Mouse (Mus musculus) MEL (cell line): ENCODE data around the gene Nmb. TPM values are rescaled to one million over a fixed set of nuclear protein-coding genes. Genes with fewer than 3 reads are reported as not detected.

ENCODE experiments used
- DNase-seq: peaks from one replicate; pipeline ENCODE4 v3.0.0; 2011; ENCODE audit warnings: low read depth, low spot score
- H3K27ac ChIP-seq: 2 replicates; pipeline ENCODE4 v1.5.1; 2012; ENCODE audit warnings: low read depth, mild to moderate bottlenecking, control low read depth, low read length, moderate library complexity; ENCODE audit not compliant: control insufficient read depth
- H3K27me3 ChIP-seq, 2 experiments: fragments of 150-350 bp in 1 of 2; sonication (generic) in 1 of 2; 2 replicates each; pipeline ENCODE4 v1.6.1; 2012; ENCODE audit warnings: low read length in 2 of 2, mild to moderate bottlenecking in 2 of 2, improper control_type of control experiment in 1 of 2, moderate library complexity in 1 of 2; ENCODE audit not compliant: insufficient read depth in 2 of 2, control insufficient read depth in 1 of 2
- H3K36me3 ChIP-seq, 2 experiments: 2 replicates each; pipeline ENCODE4 v1.6.1; 2012 to 2014; ENCODE audit warnings: low read length in 2 of 2, improper control_type of control experiment in 1 of 2, inconsistent platforms in 1 of 2, mild to moderate bottlenecking in 1 of 2; ENCODE audit not compliant: insufficient read depth in 2 of 2, control insufficient read depth in 1 of 2
- H3K4me1 ChIP-seq, 2 experiments: fragments of 150-350 bp in 1 of 2; sonication (generic) in 1 of 2; 2 replicates each; pipeline ENCODE4 v1.6.1; 2012; ENCODE audit warnings: low read length in 2 of 2, improper control_type of control experiment in 1 of 2, mild to moderate bottlenecking in 1 of 2; ENCODE audit not compliant: insufficient read depth in 2 of 2, control insufficient read depth in 1 of 2
- H3K4me3 ChIP-seq, 2 experiments: fragments of 150-350 bp in 1 of 2; sonication (generic) in 1 of 2; 2 replicates each; pipeline ENCODE4 v1.5.1; 2012; ENCODE audit warnings: low read depth in 2 of 2, low read length in 2 of 2, mild to moderate bottlenecking in 2 of 2, moderate library complexity in 2 of 2, control low read depth in 1 of 2, improper control_type of control experiment in 1 of 2; ENCODE audit not compliant: control insufficient read depth in 1 of 2, insufficient read depth in 1 of 2
- H3K79me2 ChIP-seq: 2 replicates; pipeline ENCODE4 v1.6.1; 2012; ENCODE audit warnings: mild to moderate bottlenecking, low read length, moderate library complexity; ENCODE audit not compliant: control insufficient read depth, poor library complexity, insufficient read depth
- H3K9ac ChIP-seq: 2 replicates; pipeline ENCODE4 v1.6.1; 2012; ENCODE audit warnings: low read depth, mild to moderate bottlenecking, control low read depth, low read length, moderate library complexity; ENCODE audit not compliant: control insufficient read depth, poor library complexity, severe bottlenecking
- H3K9me3 ChIP-seq: fragments of 150-350 bp; sonication (generic); replicated peaks from 2 replicates; pipeline ENCODE4 v1.6.1; 2012; ENCODE audit warnings: mild to moderate bottlenecking, low read length, improper control_type of control experiment, moderate library complexity; ENCODE audit not compliant: insufficient read depth
- E2F4 ChIP-seq: IDR thresholded peaks from 2 replicates; pipeline ENCODE4 v1.6.1; 2011; ENCODE audit warnings: low read depth, low read length, improper control_type of control experiment, borderline replicate concordance
- ELF1 ChIP-seq: IDR thresholded peaks from 2 replicates; pipeline ENCODE4 v1.6.1; 2014; ENCODE audit warnings: low read depth, mild to moderate bottlenecking, inconsistent platforms, low read length, improper control_type of control experiment, moderate library complexity
- GATA1 ChIP-seq: IDR thresholded peaks from 2 replicates; pipeline ENCODE4 v1.6.1; 2011; ENCODE audit warnings: low read depth, low read length, improper control_type of control experiment
- HCFC1 ChIP-seq: IDR thresholded peaks from 2 replicates; pipeline ENCODE4 v1.6.1; 2012; ENCODE audit warnings: low read depth, mild to moderate bottlenecking, inconsistent platforms, low read length, improper control_type of control experiment, moderate library complexity
- JUND ChIP-seq: IDR thresholded peaks from 2 replicates; pipeline ENCODE4 v1.6.1; 2011; ENCODE audit warnings: low read depth, mild to moderate bottlenecking, improper control_type of control experiment, low read length
- KAT2A ChIP-seq: conservative IDR thresholded peaks from 2 replicates; pipeline ENCODE4 v1.6.1; 2012; ENCODE audit warnings: low read depth, low read length, improper control_type of control experiment, inconsistent platforms
- MYC ChIP-seq: IDR thresholded peaks from 2 replicates; pipeline ENCODE4 v1.6.1; 2011; ENCODE audit warnings: low read depth, mild to moderate bottlenecking, low read length, improper control_type of control experiment, moderate library complexity
- RCOR1 ChIP-seq: IDR thresholded peaks from 2 replicates; pipeline ENCODE4 v1.6.1; 2012; ENCODE audit warnings: low read depth, mild to moderate bottlenecking, inconsistent platforms, low read length, improper control_type of control experiment
- SMC3 ChIP-seq: IDR thresholded peaks from 2 replicates; pipeline ENCODE4 v1.6.1; 2011; ENCODE audit warnings: low read depth, low read length, improper control_type of control experiment
- USF2 ChIP-seq, 2 experiments: IDR thresholded peaks; 2 replicates each; pipeline ENCODE4 v1.6.1; 2011 to 2012; ENCODE audit warnings: improper control_type of control experiment in 2 of 2, low read length in 2 of 2, borderline replicate concordance in 1 of 2, inconsistent platforms in 1 of 2, low read depth in 1 of 2, mild to moderate bottlenecking in 1 of 2; ENCODE audit not compliant: insufficient read depth in 1 of 2
- ZC3H11A ChIP-seq: IDR thresholded peaks from 2 replicates; pipeline ENCODE4 v1.6.1; 2012; ENCODE audit warnings: low read depth, mild to moderate bottlenecking, inconsistent platforms, low read length, improper control_type of control experiment
- ZKSCAN1 ChIP-seq: IDR thresholded peaks from 2 replicates; pipeline ENCODE4 v1.6.1; 2012; ENCODE audit warnings: low read depth, mild to moderate bottlenecking, inconsistent platforms, low read length, improper control_type of control experiment, moderate library complexity
- polyA plus RNA-seq, 2 experiments: library from polyadenylated mRNA; stranded (reverse) in 1 of 2; unstranded in 1 of 2; fragments of >175 nt in 1 of 2; fragments of >200 nt in 1 of 2; gene quantifications; 2 replicates each; pipeline versions ENCODE4 v1.2.1 to v1.2.4; 2012; ENCODE audit warnings: low replicate concordance in 2 of 2, low read depth in 1 of 2; ENCODE audit not compliant: insufficient read length in 2 of 2, insufficient read depth in 1 of 2, missing spikeins in 1 of 2
- total RNA-seq: library from RNA; depleted of rRNA; stranded (reverse); fragments of 300-350 nt; gene quantifications from 2 replicates; pipeline ENCODE4 v1.2.3, GENCODE M21; 2012

The Nmb gene
- total and polyA plus RNA-seq, 3 experiments, result 4.4 to 4.6 TPM; not detected in 1

DNA sequence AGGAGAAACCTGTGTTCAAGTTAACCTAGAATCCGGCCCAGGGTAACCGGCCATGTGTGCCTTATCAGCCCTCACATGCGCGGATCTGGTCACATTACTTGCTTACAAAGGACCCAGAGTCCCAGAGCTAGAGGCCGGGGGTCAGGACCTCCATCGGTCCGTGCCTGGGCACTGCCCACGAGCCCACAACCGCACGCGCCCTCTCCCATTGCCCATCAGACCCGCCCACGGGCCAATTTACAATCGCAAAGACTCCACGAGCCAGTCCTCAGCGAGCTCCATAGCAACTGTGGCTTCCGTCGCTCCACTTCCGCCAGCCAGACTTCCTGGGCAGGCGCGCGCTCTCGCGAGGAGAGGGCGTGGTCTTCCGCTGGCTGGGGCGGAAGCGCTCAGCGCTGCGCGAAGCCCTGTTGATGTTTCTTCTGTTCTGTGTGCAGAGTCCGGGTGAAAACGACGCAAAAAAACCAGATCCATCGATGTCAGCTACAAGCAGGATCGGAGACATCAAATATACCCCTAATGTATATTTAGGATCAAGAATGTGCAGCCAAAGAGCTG lies 3.9 kb downstream of the Nmb start, which contains the start of gene Wdr73 (continued):
- TF ChIP-seq ZKSCAN1 (no peak), MYC (peak; percentile 93)

DNA sequence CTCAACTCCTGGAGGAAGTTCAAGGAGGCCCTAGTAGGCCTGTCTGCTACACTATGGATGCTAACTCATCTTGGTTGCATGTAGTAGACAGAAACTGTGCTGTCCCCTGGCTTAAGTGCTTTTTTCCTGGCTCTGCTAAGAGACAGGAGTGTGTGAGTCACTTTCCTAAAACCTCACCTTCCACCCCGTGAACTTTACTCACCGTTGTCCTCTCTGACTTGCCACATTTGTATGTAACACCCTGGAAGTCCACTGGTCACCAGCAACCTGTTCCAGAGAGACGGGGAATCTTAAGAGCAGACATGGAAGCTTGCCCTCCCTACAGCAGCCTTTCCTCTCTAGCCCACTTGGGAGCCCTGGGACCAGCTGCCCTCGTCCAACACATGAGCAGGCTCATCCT lies 7.2 kb downstream of the Nmb start:
- H3K79me2 ChIP-seq, result peaks cover 16% of the 10 kb centered on the region
- no peak overlapping the region for H3K27ac ChIP-seq
- H3K9ac ChIP-seq, result no peak overlapping the region
- no peaks in the 10 kb centered on the region for H3K9me3 ChIP-seq
- 0 out of 4 replicates have a peak, but pooled peaks cover 0 to 9% of the 10 kb centered on the region in 2 experiments for H3K4me1 ChIP-seq
- no peaks in the 10 kb centered on the region for H3K27me3 ChIP-seq
- TF ChIP-seq GATA1 (no peak), KAT2A (no peak)
- TF ChIP-seq, all 39 proteins: peak for 0
- Histone ChIP-seq H3K4me3 (no peak overlapping the region), H3K36me3 (peaks cover 9 to 12% of the 10 kb centered on the region in 2 experiments; a peak in 3 of 4 replicates)
- no peak for DNase-seq

DNA sequence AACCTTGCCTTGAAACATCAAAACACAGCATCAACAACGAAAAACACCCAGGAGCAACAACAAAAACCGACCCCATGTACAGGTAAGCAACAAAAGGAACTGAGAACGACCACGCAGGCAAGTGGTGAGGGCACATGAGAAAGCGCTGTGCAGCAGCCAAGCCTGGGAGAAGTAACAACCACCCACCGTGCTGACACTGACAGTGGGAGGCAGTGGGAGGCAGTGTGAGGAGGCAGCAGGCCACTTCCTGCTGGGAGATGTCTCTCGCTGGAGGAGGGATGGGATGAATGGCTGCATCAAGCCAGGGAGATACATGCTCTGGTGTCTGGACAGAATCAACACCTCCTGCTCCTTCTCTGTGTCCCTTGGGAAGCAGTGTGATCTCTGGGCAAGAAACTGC lies 7.7 kb downstream of the Nmb start:
- H3K27ac ChIP-seq, result no peak overlapping the region
- DNase-seq, result no peak
- peaks cover 9 to 12% of the 10 kb centered on the region in 2 experiments; a peak in 3 of 4 replicates for H3K36me3 ChIP-seq
- no peak for TF ChIP-seq RCOR1
- TF ChIP-seq HCFC1, result no peak
- no peak for TF ChIP-seq USF2 (IDR thresholded peaks at IDR 0.05; ENCODE audit: borderline replicate concordance in 1 of 2, insufficient read depth in 1 of 2, low read depth in 1 of 2, low read length in 2 of 2)
- no peak overlapping the region for H3K4me3 ChIP-seq
- H3K9ac ChIP-seq, result no peak overlapping the region
- no peaks in the 10 kb centered on the region for H3K9me3 ChIP-seq
- H3K79me2 ChIP-seq, result peaks cover 16% of the 10 kb centered on the region
- 0 out of 4 replicates have a peak, but pooled peaks cover 0 to 9% of the 10 kb centered on the region in 2 experiments for H3K4me1 ChIP-seq
- H3K27me3 ChIP-seq, result no peaks in the 10 kb centered on the region

DNA sequence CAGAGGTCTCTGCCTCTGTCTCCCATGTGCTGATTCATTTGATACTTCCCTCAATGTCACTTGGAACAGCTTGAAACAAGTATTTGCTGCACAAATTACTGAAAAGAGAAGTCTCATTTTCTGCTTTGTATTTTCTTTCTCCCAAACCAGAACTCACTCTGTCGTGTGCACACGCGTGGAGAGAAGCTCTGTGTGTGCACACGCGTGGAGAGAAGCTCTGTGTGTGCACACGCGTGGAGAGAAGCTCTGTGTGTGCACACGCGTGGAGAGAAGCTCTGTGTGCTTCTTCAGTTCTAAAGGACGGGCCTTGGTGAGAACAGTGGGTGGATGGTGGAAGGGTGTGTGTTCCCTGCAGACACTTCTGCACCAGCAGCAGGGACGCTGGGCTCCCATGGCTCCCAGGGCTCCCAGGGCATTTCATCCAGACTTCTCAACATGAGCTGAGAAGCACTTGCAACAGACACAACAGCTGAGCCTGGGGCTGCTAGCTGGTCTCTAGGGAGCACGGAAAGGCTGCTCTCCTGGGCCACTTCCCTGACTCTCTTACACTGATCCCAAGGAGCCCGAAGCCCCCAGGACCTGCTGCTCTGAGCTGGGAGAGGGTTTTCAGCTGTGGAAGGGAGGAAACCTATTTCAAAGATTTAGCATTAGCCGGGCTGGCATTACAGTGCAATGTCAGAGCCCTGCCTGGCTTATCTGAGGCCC lies 9.9 kb downstream of the Nmb start:
- H3K79me2 ChIP-seq, result peaks cover 7% of the 10 kb centered on the region
- H3K27me3 ChIP-seq, result no peaks in the 10 kb centered on the region
- DNase-seq, result no peak
- no peak overlapping the region for H3K9ac ChIP-seq
- H3K9me3 ChIP-seq, result no peaks in the 10 kb centered on the region
- H3K36me3 ChIP-seq, result peaks cover 6 to 12% of the 10 kb centered on the region in 2 experiments
- 0 out of 4 replicates have a peak, but pooled peaks cover 0 to 5% of the 10 kb centered on the region in 2 experiments for H3K4me1 ChIP-seq
- no peak overlapping the region for H3K27ac ChIP-seq
- TF ChIP-seq GATA1 (no peak), ZC3H11A (no peak), JUND (no peak), E2F4 (no peak), SMC3 (no peak), ELF1 (no peak)
- H3K4me3 ChIP-seq, result no peak overlapping the region
